ENCODE assay signal across 26 mouse cellular contexts in the genomic region with DNA sequence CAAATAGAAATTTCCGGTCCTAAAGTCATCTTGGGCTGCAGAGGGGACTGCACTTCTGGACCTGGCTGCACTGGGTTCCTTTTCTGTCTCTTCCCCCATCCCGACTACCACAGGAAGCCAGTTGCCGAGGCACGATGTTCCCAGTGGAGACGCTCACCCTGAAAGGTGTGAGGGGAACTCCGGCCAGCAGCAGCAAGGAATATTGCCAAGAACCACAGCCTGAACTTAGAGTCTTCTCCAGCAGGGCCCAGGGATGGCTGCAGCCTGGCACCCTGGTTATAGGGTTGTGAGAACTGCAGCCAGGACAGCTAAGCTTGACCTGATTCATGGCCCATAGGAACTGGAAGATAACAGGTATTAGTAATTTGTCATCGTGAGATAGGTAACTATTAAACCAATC.
DNase-seq lines count a peak whose midpoint lies in the region; ATAC-seq lines count a peak whose summit lies in the region.
"Had no signal": no experiment of that assay in that cellular context is flagged by ENCODE, and none has a peak within 500 bp of the region (broad histone marks: within the 10 kb centered on the region; RNA-seq: fewer than 3 reads in every experiment).

No protein-coding gene starts in this region.

- peaks cover 12% of the 10 kb centered on the region for H3K36me3 ChIP-seq in heart, embryonic 12.5 days
- peaks cover 14% of the 10 kb centered on the region for H3K36me3 ChIP-seq in limb, embryonic 13.5 days
- H3K36me3 ChIP-seq in limb, embryonic 10.5 days: peaks cover 18% of the 10 kb centered on the region
- 0 out of 2 replicates have a peak, but pooled peaks cover 2% of the 10 kb centered on the region for H3K36me3 ChIP-seq in hindbrain, embryonic 12.5 days
- H3K36me3 ChIP-seq: forebrain, embryonic 15.5 days; hindbrain, embryonic 15.5 days; intestine, embryonic 15.5 days; neural tube, embryonic 13.5 days had no signal

- 67% methylated on average over 7 of the region's 7 CpGs for WGBS in heart, embryonic 12.5 days
- 65% methylated on average over 7 of the region's 7 CpGs for WGBS in limb, embryonic 13.5 days
- WGBS in limb, embryonic 10.5 days: 83% methylated on average over 7 of the region's 7 CpGs
- WGBS in hindbrain, embryonic 12.5 days: 92% methylated on average over 7 of the region's 7 CpGs

- no peaks in the 10 kb centered on the region for H3K9me3 ChIP-seq in heart, embryonic 12.5 days (replicated peaks)
- H3K9me3 ChIP-seq in limb, embryonic 13.5 days: no peaks in the 10 kb centered on the region; the same call in 1 of the 2 replicates
- no peaks in the 10 kb centered on the region for H3K9me3 ChIP-seq in limb, embryonic 10.5 days (replicated peaks)
- H3K9me3 ChIP-seq in hindbrain, embryonic 12.5 days (replicated peaks): no peaks in the 10 kb centered on the region
- H3K9me3 ChIP-seq: forebrain, embryonic 15.5 days; hindbrain, embryonic 15.5 days; intestine, embryonic 15.5 days; lung, embryonic 15.5 days had no signal

- no peak overlapping the region for H3K9ac ChIP-seq in heart, embryonic 12.5 days
- peak overlapping the region; percentile 45; the same call in 1 of the 2 replicates for H3K9ac ChIP-seq in limb, embryonic 13.5 days
- no peak overlapping the region for H3K9ac ChIP-seq in hindbrain, embryonic 12.5 days
- H3K9ac ChIP-seq: forebrain, embryonic 15.5 days; hindbrain, embryonic 15.5 days; intestine, embryonic 15.5 days; lung, embryonic 15.5 days; neural tube, embryonic 13.5 days had no signal

- peaks cover 23% of the 10 kb centered on the region for H3K4me1 ChIP-seq in heart, embryonic 12.5 days (replicated peaks)
- H3K4me1 ChIP-seq in limb, embryonic 13.5 days: no peaks in the 10 kb centered on the region
- no peaks in the 10 kb centered on the region for H3K4me1 ChIP-seq in limb, embryonic 10.5 days
- H3K4me1 ChIP-seq in hindbrain, embryonic 12.5 days: no peaks in the 10 kb centered on the region
- H3K4me1 ChIP-seq: forebrain, embryonic 15.5 days; hindbrain, embryonic 15.5 days; intestine, embryonic 15.5 days; megakaryocyte, embryonic 14.5 days; neural tube, embryonic 13.5 days had no signal

- no peak overlapping the region for H3K4me3 ChIP-seq in heart, embryonic 12.5 days
- H3K4me3 ChIP-seq in limb, embryonic 13.5 days: no peak overlapping the region
- no peak overlapping the region for H3K4me3 ChIP-seq in limb, embryonic 10.5 days
- H3K4me3 ChIP-seq in hindbrain, embryonic 12.5 days: no peak overlapping the region
- H3K4me3 ChIP-seq: forebrain, embryonic 15.5 days; hindbrain, embryonic 15.5 days; intestine, embryonic 15.5 days; left cerebral cortex, adult 2 months; lung, embryonic 15.5 days; megakaryocyte, embryonic 14.5 days; neural tube, embryonic 13.5 days had no signal

- H3K4me2 ChIP-seq in heart, embryonic 12.5 days: no peak overlapping the region
- H3K4me2 ChIP-seq in limb, embryonic 13.5 days (replicated peaks): no peak overlapping the region
- no peak overlapping the region for H3K4me2 ChIP-seq in hindbrain, embryonic 12.5 days (replicated peaks)
- H3K4me2 ChIP-seq: forebrain, embryonic 15.5 days; hindbrain, embryonic 15.5 days; intestine, embryonic 15.5 days; liver, embryonic 11.5 days; lung, embryonic 15.5 days; neural tube, embryonic 13.5 days had no signal

- H3K27ac ChIP-seq in heart, embryonic 12.5 days (ENCODE audit: poor library complexity, severe bottlenecking): no peak overlapping the region
- no peak overlapping the region for H3K27ac ChIP-seq in limb, embryonic 13.5 days
- no peak overlapping the region for H3K27ac ChIP-seq in limb, embryonic 10.5 days
- H3K27ac ChIP-seq in hindbrain, embryonic 12.5 days: no peak overlapping the region
- H3K27ac ChIP-seq: forebrain, embryonic 15.5 days; hindbrain, embryonic 15.5 days; intestine, embryonic 15.5 days; kidney, postnatal 0 days; left cerebral cortex, adult 2 months; lung, embryonic 15.5 days; neural tube, embryonic 13.5 days had no signal

- H3K27me3 ChIP-seq in heart, embryonic 12.5 days (replicated peaks): no peaks in the 10 kb centered on the region
- no peaks in the 10 kb centered on the region for H3K27me3 ChIP-seq in limb, embryonic 13.5 days
- no peaks in the 10 kb centered on the region for H3K27me3 ChIP-seq in limb, embryonic 10.5 days (ENCODE audit: low read depth, poor library complexity, severe bottlenecking)
- no peaks in the 10 kb centered on the region for H3K27me3 ChIP-seq in hindbrain, embryonic 12.5 days
- H3K27me3 ChIP-seq: forebrain, embryonic 15.5 days; hindbrain, embryonic 15.5 days; intestine, embryonic 15.5 days; lung, embryonic 15.5 days; megakaryocyte, embryonic 14.5 days; neural tube, embryonic 13.5 days had no signal

- ATAC-seq in heart, embryonic 12.5 days (ENCODE audit: insufficient number of reproducible peaks, low FRiP score): no peak
- no peak for ATAC-seq in limb, embryonic 13.5 days (ENCODE audit: low FRiP score, low read depth)
- ATAC-seq in hindbrain, embryonic 12.5 days (ENCODE audit: low FRiP score): no peak
- ATAC-seq: forebrain, embryonic 15.5 days; intestine, embryonic 15.5 days had no signal

- peak; percentile 94 for DNase-seq in heart, adult 11 months
- no peak for DNase-seq in limb, embryonic 10.5 days (ENCODE audit: low spot score)
- DNase-seq in heart, adult 9 months (ENCODE audit: low spot score in 2 of 2): peak; percentile 20 to 37
- DNase-seq in heart, postnatal 4 days: peak; percentile 26
- no peak for DNase-seq in ovary, postnatal 14 days (ENCODE audit: low spot score)
- DNase-seq: adrenal gland, postnatal 36 days; B cell, adult 2 months; cerebellum, adult 11-12 months; cerebellum, postnatal 25 days; embryo, embryonic 11 days; layer of hippocampus, adult 9-11 months; left cerebral cortex, postnatal 4 days; midbrain, embryonic 14.5 days; right cerebral cortex, postnatal 14 days had no signal

Comparison
In these comparisons a context has a peak if more than half of its experiments do, and no peak if none do; other contexts are left out.
1. DNase-seq: peak in heart, adult 11 months (single experiment), heart, adult 9 months (2 of 2) and heart, postnatal 4 days (single experiment); none in limb, embryonic 10.5 days (single experiment) and ovary, postnatal 14 days (single experiment).